Mouse (Mus musculus) urinary bladder, postnatal 10 days (tissue): ENCODE results near the gene Zfp598.
A peak's percentile ranks its signal among the peaks of the same experiment; 100 is the strongest.

Experiments used
- DNase-seq: peaks from one replicate; pipeline ENCODE4 v3.0.0; 2022; ENCODE audit warnings: low spot score

Gene Zfp598

DNA sequence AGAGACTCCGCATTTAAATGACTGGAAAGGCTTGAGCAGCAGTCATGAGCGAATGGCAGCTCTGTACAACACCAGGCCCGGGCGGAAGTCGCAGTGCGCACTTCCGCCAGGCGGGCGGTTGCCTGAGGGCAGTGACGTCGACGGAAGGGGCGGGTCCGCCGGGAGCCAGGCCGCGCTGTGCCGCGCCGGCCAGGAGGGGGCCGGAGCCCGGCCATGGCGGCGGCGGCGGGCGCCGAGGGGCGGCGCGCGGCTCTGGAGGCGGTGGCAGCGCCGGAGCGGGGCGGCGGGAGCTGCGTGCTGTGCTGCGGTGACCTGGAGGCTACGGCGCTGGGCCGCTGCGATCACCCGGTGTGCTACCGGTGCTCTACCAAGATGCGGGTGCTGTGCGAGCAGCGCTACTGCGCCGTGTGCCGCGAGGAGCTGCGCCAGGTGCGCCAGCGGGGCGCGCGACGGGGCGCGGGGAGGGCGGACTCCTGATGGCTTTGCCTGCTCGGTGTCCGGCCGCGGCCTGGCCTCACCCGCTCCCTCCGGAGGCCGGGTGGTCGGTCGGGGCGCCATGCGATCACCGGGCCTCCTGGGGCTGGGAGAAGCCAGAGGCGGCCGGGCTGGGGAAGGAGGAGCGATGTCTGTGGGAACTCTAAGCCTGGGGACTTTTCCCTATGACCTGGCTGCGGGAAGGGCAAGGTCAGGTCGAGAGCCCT, at the start of gene Zfp598:
Zfp598 (plus strand) TSS at position 143 of the 701 bp plus-strand sequence.
- peak; percentile 85 for DNase-seq

DNA sequence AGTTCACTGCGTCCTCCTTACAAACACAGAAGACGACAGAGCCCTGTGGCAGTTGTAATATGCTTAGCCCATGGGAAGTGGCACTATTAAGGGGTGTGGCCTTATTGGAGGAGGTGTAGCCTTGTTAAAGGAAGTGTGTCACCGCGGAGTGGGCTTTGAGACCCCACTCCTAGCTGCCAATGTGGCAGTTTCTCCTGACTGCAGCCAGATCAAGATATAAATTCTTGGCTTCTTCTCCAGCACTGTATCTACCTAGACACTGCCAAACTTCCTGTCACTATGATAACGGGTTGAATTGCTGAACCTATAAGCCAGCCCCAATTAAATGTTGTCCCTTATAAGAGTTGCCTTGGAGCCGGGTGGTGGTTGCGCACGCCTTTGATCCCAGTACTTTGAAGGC, 44.0 kb upstream of the Zfp598 start:
- no peak for DNase-seq

DNA sequence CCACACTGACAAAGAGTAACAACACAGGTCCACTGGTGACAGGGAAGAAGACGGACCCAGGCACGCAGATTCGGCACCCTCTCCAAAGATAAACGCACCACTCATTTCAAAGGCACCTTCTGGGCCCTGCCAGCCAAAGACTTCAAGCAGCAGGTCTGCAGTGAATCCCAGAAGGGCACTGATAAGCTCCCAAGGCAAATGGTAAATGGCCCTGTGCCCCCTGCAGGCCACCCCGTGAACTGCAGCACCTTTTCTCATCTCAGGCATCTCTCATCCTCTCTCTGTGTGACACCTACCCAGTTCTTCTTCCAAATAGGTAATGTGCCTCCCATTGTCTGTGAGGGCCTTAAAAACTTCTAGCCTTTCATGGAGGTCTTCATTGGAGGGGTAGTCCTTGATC, 40.8 kb upstream of the Zfp598 start:
- DNase-seq: no peak

DNA sequence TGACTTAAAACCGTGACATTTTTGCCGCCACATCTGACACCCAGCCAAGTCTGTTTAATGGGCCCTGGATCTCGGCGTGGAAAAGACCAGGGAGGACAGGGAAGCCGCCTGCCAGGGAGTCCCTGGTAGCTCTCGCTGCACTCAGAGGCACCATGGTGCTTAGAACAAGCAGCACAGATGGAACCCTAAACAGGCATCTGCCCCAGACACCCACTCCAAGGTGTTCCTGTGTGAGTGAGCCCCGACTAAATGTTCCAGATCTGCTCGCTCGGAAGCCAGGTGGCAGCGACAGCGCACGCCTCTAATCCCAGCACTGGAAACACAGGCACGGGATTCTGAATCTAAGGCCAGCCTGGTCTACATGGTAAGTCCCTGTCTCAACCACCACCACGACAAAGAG, 39.4 kb upstream of the Zfp598 start:
- no peak for DNase-seq

DNA sequence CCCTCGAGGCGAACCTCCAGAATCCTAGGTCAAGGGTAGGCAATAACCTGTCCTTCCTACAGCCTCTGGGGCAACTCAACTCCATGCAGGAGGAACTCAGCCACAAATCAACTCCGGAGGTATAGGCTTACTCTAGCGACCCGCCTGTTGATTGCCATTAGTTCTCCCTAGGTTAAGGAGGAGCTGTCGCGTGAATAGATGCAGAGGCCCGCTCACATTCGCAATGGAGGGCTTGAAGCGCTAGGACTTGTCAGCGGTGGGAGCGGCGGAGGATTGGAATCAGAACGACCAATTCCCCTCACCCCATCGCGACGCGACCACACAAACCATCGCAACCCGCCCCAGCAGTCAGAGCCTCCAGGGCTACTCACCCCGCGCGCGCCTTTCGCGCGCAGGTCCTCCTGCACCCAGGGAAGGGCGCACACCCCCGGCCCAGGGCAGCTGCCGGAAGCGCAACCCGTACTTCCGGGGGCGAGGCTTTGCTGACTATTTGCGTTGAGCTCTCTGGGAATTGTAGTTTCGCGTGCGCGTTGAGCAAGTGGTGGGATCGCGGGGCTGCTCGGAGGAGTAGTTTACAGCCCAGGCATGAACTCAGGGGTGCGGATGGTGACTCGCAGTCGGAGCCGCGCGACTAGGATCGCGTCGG, 37.2 kb upstream of the Zfp598 start, which contains the start of the genes Tsc2 and Nthl1:
Tsc2 (minus strand) TSS at position 464 of the 646 bp plus-strand sequence.
Nthl1 (plus strand) TSS at position 514 of the 646 bp plus-strand sequence.
- DNase-seq: peak; percentile 36

DNA sequence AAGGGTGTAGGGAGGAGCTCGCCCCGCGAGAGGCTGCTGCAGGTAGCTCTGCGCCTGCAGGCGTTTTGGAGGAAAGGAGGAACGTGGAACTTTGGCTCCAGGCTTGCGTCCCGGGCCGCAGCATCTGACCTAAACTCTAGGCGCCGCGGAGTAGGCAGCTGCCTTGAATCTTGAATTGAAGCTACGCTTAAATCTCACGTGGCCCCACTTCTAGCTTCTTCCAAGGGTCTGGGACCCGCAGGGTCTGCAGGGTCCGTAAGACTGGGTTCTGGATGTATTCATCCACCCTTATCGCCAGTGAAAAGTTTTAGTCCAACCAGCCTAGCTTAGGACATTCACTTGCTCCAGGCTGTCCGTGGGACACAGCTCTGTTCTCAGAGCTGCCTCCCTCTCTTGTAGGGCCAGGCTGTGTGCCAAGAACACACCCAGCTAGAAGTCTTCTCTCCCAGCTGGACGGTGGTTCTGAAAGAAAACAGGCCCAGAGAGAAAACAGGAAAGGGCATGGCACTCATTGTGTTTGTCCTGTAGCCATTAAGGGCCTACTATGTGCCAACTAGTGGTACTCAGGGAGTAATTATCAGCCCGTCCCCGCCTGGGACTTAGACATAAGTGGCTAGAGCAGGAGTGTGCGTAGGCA, 36.6 kb upstream of the Zfp598 start:
- DNase-seq: no peak

DNA sequence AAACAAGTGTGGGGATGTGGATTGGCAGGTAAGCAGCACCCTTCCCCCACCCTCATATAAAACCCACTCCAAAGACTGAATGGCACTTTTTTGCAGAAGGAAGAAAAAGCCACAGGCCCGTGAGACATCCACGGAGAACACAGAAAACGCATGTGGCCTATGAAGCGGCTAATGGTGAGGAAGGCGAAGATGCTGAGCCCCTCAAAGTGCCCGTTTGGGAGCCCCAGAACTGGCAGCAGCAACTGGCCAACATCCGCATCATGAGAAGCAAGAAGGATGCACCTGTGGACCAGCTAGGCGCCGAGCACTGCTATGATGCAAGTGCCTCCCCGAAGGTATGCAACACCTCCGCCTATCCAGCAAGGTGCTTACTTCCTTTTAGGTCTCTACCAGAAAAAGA, 35.7 kb upstream of the Zfp598 start:
- DNase-seq: no peak

DNA sequence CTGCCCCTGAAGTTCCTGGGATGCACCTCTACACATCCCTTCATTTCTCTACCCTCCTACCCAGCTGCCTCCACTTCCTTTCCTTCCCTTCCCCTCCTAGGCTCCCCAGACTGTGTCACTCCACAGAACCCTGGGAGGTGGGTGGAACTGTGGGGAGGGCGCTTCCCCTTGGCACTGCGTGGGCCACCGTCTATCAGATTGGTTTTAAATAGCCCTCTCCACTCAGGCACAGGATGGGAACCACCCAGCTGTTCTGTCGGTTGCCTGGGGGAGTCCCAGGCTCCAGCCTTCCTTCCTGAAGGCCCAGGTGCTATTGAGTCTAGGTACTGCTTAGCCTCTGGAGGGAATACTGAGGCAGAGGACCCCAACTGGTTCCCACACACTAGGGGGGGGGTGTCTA, 34.5 kb upstream of the Zfp598 start:
- DNase-seq: no peak

DNA sequence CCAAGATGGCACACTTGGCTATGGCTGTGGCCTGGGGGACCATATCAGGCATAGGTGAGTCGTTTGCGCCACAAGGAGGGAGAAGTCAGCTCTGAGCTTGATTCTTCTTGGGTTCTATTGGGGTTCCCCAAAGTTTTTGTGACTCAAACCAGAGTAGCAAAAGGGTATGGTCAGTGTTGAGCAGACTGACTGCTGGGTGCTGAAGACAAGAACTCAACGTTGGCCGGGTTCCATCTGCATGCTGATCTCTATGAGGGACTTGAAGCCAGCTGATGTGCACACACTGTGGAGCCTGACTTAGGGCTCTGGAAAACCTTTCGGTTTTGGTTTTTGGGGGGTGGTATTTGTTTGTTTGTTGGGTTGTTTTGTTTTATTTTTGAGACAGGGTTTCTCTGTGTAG, 33.8 kb upstream of the Zfp598 start:
- no peak for DNase-seq

DNA sequence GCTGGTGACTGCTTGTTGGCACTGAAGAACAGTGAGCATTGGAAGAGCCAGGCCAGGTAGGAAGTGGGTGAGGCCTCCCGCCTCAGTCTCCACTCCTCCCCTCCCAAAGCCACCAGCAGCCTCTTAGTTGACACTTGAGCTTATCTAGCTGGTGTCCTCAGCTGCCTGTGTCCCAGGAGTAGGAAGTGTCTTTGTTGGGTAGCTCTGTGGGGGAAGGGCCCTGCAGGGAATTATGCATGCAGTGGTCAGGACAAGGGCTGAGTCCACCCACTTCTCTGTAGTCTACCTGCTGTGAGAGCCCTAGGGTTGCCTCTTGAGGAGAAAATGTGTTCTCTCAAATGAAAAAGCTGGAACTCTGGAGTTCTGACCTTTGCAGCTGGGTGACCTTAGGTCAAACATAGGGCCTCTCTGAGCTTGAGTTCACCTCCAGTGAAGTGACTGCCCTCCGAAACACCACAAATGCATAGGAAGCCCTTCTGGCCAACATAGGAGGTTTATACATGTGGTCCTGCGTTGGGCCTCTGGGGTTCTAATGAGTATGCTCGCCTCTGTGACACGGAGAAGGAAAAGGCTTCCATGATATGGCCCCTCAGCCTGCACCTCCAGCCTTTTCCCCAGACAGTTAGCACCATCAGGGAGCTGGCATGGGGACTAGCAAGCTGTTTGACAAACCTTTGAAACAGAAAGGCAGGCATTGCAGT, 32.6 kb upstream of the Zfp598 start:
- DNase-seq: no peak

DNA sequence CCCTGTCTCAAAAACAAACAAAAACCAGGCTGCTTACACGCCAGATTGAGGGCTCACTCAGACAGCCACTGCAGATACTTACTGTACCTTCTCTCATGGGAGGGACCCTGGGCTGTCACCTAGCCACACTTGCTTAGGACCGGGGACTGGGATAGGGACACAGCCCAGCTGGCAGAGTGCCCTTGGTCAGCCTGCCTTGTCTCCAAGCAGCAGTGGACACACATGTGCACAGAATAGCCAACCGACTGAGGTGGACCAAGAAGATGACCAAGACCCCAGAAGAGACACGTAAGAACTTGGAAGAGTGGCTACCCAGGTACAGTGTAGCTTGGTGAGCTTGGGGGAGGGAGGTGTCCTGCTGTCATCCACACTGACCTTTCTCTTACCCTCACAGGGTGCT, 31.3 kb upstream of the Zfp598 start:
- DNase-seq: no peak

DNA sequence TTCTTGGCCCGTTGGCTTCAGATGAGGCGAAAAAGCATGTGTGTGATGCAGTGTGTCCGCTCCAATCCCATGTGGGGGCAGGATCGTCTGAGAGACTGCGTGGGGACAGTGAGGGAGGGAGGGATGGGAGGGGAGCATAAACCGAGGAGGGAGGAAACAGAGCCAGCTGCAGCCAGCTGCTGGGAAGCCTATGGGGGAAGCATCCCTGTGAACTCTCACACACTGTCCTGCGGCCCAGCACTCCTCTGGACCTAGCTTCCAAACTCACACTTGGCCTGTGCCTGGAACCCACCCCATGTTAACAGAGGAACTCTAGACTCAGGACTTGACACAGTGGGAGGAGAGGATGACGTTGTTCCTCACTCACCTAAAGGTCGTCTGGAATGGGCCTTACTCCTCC, 30.6 kb upstream of the Zfp598 start:
- DNase-seq: no peak

DNA sequence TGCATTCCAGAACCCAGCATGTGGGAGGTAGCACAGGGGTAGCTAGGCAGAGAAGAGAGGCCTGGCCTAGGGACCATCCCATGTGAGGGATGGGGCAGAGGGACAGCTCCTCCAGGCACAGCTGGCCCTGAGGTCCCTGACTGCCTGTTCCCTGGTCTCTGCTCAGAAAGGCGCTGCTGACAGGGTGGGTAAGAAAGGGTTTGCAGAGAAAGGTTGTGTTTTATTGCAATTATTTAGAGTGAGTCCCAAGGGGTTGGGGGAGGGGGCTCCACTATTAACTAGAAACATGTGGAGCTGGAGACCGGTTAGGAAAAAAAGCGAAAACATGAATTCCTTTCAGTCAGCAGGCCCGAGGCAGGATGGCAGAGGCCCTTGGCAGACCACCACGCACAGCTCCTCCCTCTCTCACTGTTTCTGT, 29.9 kb upstream of the Zfp598 start:
- DNase-seq: no peak

DNA sequence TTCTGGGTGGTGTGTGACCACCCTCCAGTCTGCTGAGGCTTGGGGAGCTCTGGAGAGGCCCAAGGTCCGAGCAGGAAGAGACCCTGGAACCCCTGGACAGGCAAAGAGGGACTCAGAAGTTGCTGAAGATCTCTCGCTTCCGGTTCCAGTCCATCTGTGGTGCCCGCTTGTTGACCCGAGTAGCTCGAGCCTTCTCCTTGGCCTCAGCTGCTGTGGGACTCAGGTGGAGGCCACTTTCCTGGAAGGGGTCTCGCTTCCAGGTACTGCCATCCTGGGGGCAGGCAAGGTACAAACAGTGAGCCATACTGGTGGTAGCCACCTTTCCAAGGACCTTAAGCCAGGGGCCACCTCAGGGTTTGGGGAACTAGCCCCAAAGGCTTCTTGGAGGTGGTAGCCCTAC, 29.4 kb upstream of the Zfp598 start:
- no peak for DNase-seq

DNA sequence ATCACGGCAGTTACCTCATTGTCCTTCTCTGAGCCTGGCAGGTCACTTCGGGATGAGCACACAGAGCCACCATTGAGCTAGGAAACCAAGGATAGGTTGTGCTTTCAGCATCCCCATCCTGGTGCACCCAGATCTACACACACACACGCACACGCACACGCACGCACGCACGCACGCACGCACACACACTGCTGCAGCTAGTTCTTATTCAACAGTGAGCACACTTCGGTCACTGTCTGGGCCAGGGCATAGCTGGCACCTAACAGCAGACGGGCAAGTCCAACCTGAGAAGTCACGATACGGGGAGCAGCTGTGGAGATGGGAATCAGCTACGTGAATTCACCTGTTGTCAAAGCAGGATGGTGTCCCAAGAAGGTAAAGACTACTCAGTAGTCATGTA, 28.9 kb upstream of the Zfp598 start:
- DNase-seq: no peak

DNA sequence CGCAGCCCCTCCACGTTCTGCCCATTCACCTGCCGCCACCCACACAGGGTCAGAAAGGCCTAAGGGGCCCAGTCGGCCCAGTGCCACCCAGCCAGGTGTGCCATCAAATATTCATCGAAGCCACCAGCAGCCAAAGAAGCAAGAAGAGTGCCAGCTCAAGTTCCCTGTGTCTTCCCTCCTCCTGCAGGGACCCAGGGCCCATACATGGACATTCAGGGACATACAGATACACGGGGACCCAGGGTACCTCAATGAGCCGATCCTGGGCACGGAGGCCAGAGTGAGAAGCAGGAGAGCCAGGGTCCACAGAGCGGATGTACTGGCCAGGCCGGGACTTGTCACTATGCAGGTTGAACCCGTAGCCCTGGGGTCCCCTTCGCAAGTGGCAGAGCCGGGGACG, 27.5 kb upstream of the Zfp598 start:
- DNase-seq: no peak

DNA sequence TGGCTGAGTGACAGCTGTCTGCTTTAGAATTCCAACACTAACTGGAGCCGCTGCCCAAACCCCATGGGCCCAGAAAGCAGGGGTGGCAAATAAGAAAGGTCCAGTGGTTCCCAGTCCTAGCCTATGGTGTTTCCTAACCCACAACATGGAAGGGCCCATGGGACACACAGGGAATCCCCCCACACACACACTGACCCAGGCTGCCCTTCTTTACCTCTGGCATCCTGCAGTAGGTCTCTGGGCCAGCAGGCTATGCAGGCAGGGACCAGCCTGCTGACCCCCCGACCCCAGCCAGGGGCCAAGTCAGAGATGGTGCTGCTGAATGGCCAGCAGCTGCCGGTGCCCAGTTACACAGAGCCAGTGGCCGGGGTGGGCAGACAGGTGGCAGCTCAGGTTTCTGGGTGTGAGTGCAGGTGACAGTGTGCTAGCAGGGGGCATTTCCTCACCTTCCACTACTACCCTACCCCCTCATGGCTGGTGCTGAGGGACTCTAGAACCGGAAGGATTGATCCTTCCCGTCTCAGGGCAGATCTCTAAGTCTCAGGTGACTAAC, 26.6 kb upstream of the Zfp598 start:
- no peak for DNase-seq

DNA sequence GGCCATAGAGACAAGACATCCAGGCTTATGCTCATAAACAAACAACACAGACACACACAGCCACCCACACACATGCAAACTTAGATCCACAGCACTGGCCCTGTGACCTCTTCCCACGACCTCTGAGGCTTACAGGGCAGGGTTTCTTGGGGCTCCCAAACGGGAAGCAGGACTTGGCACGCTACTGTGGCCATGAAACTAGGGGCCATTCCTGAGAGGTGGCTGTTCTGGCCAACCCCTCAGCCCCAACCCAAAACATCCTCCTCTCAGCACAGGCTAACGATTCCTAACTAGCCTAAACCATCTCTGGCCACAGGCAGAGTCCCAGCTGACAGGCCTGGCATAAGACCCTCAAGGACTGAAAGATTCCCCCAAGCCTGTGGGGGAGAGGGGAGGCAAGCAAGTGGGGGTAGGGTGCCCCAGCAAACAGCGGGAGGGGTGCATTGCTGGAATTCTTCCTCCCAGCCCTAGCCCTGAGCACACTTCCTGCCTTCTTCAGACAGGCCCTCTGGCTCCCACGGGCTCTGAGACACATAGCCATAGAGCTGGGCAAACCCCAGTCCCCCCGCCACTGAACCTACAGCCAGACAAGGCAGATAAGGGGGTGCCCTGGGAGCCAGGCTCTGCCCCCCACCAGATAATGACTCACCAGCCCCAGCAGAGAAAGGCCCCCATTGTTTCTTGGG, 25.3 kb upstream of the Zfp598 start:
- no peak for DNase-seq

DNA sequence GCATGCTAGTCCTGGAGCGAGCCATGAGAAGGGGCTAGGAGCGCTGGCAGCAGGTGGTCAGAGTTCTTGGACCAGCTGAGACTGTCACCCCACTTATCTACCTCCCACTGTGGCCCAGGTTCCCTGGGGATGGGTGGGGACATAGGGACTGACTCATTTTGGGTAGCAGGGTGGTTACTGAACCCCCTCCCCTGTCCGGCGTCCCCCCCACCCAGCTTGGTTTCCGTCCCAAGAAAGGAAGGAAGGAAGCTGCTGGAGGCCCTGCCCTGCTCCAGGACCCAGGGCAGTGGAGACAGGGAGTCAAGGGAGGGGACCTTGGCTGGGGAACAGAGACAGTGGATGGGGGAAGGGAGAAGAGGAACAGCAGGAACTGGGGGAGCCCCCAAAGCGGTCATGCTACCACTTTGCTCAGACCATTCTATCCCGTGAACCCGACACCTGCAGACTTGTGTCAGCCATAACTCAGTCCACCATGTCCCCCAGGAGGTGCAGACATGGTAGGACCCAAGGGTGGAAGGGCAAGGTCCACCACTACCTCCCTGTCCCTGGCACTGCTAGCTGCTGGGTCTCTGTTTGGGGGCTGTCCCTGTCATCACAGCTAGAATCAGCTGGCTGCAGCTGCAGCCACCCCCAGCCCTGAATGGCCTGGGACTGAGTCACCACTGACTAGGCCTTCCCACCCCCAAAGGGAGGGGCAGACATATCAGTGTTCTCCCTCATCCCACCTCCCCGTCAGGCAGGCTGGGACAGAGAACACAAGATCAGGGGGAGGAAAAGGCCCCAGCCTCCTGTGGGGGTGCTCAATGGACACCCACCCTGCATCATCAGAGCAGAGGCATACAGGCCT, 24.4 kb upstream of the Zfp598 start:
- DNase-seq: no peak

DNA sequence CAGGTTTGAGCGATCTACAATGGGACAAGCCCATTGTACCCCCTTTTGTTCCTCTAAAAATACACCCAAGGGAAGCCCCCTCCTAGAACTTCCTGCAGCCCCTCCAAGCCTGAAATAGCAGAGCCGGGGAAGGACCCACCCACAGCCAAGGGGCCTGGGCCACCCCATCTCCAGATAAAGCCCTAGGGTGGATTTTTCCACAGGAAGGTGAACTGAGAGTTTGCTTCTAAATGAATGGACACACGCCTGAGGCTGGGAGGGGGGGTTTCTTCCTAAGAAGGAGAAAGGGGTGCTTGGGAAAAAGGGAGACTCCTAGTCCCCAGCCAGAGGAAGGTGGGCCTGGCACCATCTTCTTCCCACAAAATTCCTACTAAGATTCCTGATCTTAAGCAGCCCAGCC, 23.6 kb upstream of the Zfp598 start:
- DNase-seq: no peak

DNA sequence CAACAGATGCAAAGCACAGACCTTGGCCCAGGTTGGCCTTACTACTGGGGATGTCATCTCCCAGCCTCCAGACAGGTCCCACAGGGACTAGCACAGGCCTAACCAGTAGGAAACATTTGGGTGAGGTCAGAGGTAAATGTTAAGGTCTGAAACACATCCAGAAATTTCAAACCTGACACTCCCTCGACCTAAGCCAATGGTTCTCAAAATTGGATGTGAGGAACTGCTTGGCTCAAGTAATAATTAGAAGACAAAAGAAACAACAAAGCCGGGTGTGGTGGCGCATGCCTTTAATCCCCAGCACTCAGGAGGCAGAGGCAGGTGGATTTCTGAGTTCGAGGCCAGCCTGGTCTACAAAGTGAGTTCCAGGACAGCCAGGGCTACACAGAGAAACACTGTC, 23.1 kb upstream of the Zfp598 start:
- DNase-seq: no peak
